Mouse (Mus musculus) left cerebral cortex, adult 9 months (tissue): ENCODE data around the gene Bdp1.

Experiments
- DNase-seq, 2 experiments: peaks; one replicate each; pipeline ENCODE4 v3.0.0; 2022; ENCODE audit warnings: low spot score in 2 of 2

Gene Bdp1

DNA sequence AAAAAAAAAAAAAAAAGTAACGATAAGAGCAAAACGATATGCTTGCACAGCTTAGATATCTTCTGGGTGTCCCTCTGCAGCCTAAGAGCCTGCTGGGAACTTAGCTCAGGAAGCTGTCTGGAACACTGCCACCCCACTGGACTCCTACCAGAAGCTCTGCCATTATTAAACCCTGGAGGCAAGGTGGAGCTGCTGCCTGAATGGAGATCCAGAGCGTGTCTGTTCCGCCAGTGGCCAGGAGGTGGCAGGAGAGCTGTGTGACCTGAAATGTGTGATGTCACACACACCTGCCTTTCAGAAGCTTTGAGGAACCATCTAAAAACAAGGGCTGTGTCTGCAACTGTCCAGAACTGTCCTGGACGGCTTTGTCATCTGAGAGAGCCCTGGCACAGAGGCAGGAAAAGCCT, 102.1 kb downstream of the Bdp1 start:
- DNase-seq: peak; percentile 43 to 87

DNA sequence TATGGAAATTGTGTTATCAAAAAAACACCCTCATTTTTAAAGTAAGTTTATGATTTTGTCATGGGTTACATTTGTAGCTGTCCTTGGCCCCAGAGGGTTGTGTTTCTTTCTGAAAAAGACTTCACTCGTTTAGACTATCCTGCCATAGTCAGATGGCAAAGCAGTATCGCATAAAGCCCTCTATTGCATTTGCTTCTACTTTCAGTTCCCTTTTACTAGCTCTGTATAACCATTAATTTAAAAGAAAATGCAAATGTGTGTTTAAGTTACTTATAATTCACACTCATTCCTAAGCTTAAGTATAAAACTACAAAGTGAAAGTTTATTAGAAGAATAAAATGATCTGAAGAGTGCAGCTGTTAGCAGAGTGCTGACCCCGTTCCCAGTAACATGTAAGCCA, 104.8 kb downstream of the Bdp1 start:
- DNase-seq: no peak

DNA sequence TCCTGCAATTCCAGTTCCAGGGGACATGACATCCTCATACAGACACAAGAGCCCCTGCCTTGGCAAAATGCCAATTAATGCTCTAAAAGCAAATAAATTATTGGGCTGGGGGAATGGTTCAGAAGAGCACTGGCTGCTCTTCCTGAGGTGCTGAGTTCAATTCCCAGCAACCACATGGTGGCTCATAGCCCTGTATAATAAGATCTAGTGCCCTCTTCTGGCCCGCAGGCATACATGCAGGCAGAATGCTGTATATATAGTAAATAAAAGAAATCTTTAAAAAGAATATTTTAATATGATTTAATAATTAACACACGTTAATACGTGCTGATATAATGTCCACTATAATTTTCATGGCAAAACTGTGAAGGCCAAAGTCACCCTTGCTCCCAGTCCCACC, 105.8 kb downstream of the Bdp1 start:
- no peak for DNase-seq

DNA sequence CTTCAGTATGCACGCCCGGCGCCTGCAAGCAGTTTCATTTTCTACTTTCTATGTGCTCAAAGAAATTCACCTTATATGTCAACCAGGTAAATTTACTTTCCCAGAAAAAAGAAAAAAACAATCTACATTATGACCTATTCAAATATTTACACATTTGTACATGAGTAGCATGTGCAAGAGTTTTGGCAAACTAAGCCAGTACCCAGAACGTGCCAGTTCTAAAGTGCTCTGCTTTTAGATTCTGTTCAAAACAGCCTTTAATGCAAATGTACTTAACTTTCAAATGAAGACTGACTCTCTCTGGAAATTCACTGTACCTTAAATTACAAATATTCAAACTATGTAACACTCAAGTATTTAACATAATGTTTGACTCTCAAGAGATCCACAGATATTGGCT, 114.3 kb downstream of the Bdp1 start:
- DNase-seq: no peak

DNA sequence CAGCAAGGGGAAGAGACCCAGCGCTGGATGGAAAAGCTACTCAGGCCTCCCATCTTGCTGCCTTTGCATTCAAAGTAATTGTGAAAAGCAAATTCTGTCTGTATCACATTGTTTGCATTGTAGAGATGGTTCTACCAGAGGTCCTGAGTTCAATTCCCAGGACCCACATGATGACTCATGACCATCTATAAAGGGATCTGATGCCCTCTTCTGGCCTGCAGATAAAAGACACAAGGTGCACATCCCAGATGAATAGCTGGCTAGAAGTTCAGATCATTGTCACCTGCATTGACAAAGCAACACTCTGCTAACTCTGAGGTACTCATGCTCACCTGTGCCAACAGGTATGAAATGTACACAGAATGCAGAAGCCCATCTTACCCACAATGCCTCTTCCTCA, 120.5 kb downstream of the Bdp1 start:
- no peak for DNase-seq

DNA sequence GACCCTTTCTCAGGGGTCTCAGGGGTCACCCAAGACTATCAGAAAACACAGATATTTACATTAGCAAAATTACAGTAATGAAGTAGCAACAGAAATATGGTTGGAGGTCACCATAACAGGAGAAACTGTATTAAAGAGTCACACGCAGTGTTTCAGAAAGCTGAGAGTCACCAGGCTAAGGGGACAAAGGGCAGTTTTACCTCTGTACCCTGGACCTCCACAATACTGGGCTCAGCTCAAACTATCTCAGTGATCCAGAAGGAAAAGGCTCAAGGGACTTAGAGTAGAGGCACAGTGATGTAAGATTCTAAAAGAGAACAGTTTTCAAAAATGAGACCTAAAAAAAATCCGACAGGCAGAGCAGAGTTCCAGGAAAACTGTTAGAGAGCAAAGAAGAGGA, 124.5 kb downstream of the Bdp1 start:
- no peak for DNase-seq

DNA sequence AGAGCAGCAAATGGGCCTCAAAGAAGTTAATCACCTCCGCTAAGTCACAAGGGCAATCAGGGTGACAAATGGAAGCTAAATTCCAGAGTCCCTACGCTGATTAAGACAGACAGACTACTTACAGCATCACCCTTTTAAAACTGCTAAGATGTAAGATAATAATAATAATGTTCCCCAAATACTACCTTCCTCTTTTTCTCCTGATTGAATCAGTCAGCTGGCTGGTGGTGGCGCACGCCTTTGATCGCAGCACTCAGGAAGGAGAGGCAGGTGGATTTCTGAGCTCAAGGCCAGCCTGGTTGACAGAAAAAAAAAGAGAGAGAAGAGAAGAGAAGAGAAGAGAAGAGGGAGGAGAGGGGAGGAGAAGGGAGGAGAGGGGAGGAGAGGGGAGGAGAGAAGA, 133.8 kb downstream of the Bdp1 start:
- DNase-seq: no peak
